Mouse (Mus musculus) forebrain, embryonic 16.5 days (tissue): ENCODE data around the gene Hdac1. TPM values are rescaled to one million over a fixed set of nuclear protein-coding genes. Genes with fewer than 3 reads are reported as not detected.

Source experiments
- ATAC-seq: fragments of 200-750 bp; cut with Nextera tagmentation; 2 replicates; pipeline ENCODE4 v1.8.0; 2017; ENCODE audit warnings: mild to moderate bottlenecking, moderate library complexity
- H3K27ac ChIP-seq: fragments of 300-500 bp; sonication (generic); 2 replicates; pipeline ENCODE4 v1.5.1; 2014; ENCODE audit warnings: low read length, control low read depth
- H3K27me3 ChIP-seq: fragments of 300-500 bp; sonication (generic); replicated peaks from 2 replicates; pipeline ENCODE4 v1.6.1; 2014; ENCODE audit warnings: low read length; ENCODE audit not compliant: control insufficient read depth, insufficient read depth
- H3K36me3 ChIP-seq: fragments of 300-500 bp; sonication (generic); 2 replicates; pipeline ENCODE4 v1.6.1; 2014; ENCODE audit not compliant: control insufficient read depth, insufficient read depth
- H3K4me1 ChIP-seq: fragments of 300-500 bp; sonication (generic); replicated peaks from 2 replicates; pipeline ENCODE4 v1.6.1; 2014; ENCODE audit warnings: low read length; ENCODE audit not compliant: control insufficient read depth, insufficient read depth
- H3K4me2 ChIP-seq: fragments of 300-500 bp; sonication (generic); 2 replicates; pipeline ENCODE4 v1.6.1; 2014; ENCODE audit warnings: mild to moderate bottlenecking, low read length, control low read depth
- H3K4me3 ChIP-seq: fragments of 300-500 bp; sonication (generic); replicated peaks from 2 replicates; pipeline ENCODE4 v1.5.1; 2014; ENCODE audit warnings: mild to moderate bottlenecking, low read length, control low read depth
- H3K9ac ChIP-seq: fragments of 300-500 bp; sonication (generic); replicated peaks from 2 replicates; pipeline ENCODE4 v1.6.1; 2014; ENCODE audit warnings: low read depth, low read length, control low read depth
- H3K9me3 ChIP-seq: fragments of 300-500 bp; sonication (generic); 2 replicates; pipeline ENCODE4 v1.6.1; 2016; ENCODE audit warnings: low read length; ENCODE audit not compliant: control insufficient read depth
- WGBS: fragments of 180-500 bp; shearing (Covaris S2); extraction: QIAGEN DNeasy Blood & Tissue Kit; methylation state at CpG from one replicate; pipeline ENCODE4 v1.1.7; 2014; 5-methylcytosine and 5-hydroxymethylcytosine counted together
- microRNA-seq: library from miRNA; unstranded; fragments of <30 nt; microRNA quantifications from one replicate; pipeline ENCODE4, GENCODE M21; 2017
- polyA plus RNA-seq: library from polyadenylated mRNA; unstranded; fragments of >200 nt; fragmentation: Nextera tagmentation; extraction: Ambion mirVana; gene quantifications from 2 replicates; pipeline ENCODE4 v1.2.1, GENCODE M21; 2015

The Hdac1 gene
- polyA plus RNA-seq, 1 experiment from 2014 or later = 113 TPM

DNA sequence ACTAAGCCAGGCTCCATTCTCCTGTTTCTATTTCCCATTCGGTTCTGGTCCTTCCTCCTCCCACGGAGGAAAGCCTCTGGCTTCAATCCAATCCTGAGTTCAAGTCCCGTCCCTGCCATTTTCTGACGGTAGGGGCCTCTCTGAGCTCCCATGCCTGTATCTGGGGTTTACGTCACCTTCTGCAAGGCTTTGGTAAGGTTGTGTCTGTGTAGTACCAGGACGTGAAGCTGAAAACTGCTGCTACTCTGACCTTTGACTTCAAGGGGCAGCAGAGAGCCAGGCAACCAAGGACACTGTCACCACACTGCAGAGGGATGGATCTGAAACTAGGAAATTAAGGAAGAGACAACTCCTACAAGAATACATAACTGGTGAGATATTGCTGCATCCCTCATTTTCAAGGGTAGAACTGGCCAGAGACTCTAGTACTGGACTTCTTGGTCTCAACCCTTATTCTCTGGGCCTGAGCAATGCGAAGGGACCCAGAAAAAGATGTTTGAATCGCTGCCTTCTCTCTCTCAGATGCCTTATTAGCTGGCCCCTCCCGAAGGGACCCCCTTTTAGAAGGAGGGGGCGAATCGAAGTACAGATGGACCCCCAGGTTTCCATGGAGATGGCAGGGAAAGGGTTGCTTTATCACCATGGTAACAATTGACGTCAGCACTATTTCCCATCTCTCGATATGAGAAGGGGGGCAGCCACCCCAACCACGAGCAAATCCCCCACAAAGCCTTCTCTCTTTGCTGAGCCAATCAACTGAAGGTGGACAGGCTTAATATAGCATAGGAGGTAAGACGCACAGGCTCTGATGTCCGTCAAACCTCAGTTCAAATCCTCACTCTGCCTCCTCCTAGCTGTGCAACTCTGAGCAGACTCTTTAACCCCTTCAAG is 46.6 kb downstream of the Hdac1 start:
- H3K27me3 ChIP-seq = peaks cover 8% of the 10 kb centered on the region
- 13% methylated on average over 16 of the region's 16 CpGs for WGBS
- H3K36me3 ChIP-seq = no peaks in the 10 kb centered on the region
- ATAC-seq = peak; percentile 67
- H3K4me1 ChIP-seq = peaks cover 26% of the 10 kb centered on the region
- H3K4me3 ChIP-seq = peak overlapping the region; percentile 20
- peak overlapping the region; percentile 48 for H3K4me2 ChIP-seq
- H3K27ac ChIP-seq = peak overlapping the region; percentile 78
- H3K9ac ChIP-seq = peak overlapping the region; percentile 49
- no peaks in the 10 kb centered on the region for H3K9me3 ChIP-seq

DNA sequence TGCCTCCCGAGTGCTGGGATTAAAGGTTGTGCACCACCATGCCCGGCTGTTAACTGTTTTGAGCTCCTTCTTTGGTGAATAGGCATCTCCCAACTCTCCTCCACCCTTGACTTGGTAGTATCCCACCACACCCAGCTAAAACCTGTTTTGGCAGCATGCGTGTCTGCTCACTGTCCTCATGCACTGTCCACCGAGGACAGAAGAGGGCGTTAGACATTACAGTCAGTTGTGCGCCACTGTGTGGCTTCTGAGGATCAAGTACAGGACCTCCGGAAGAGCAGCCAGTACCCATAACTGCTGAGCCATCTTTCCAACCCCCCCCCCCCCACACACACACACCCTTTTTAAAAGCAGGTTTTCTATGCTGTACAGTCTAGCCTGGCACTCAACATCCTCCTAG is 47.8 kb downstream of the Hdac1 start:
- no peak overlapping the region for H3K27ac ChIP-seq
- no peaks in the 10 kb centered on the region for H3K9me3 ChIP-seq
- no peak for ATAC-seq
- H3K36me3 ChIP-seq = no peaks in the 10 kb centered on the region
- H3K4me3 ChIP-seq = no peak overlapping the region
- WGBS = 68% methylated on average over 6 of the region's 7 CpGs
- peaks cover 27% of the 10 kb centered on the region for H3K4me1 ChIP-seq
- no peak overlapping the region for H3K9ac ChIP-seq
- H3K27me3 ChIP-seq = peaks cover 11% of the 10 kb centered on the region
- no peak overlapping the region for H3K4me2 ChIP-seq

- Histone ChIP-seq H3K4me3 (peak within 1 kb of the TSS; percentile 41), H3K4me2 (peak within 1 kb of the TSS; percentile 67), H3K9ac (peak within 1 kb of the TSS; percentile 54), H3K27ac (no peak within 1 kb of the TSS), H3K27me3 (peaks cover 11% of the 10 kb centered on the region), H3K9me3 (no peaks in the 10 kb centered on the region), H3K4me1 (peaks cover 18% of the 10 kb centered on the region), H3K36me3 (peaks cover 21% of the 10 kb centered on the region)
- ATAC-seq = no peak
- WGBS = 3% methylated on average over 70 of the region's 70 CpGs
Measured at GRCm38 (mm10) chr4:129490972-129491880, 51.3 kb downstream of the Hdac1 start, which contains the start of the genes Tssk3 and Fam229a. Gene Tssk3, minus strand, starts transcription at chr4:129491022. Gene Fam229a, plus strand, starts transcription at chr4:129491190.

DNA sequence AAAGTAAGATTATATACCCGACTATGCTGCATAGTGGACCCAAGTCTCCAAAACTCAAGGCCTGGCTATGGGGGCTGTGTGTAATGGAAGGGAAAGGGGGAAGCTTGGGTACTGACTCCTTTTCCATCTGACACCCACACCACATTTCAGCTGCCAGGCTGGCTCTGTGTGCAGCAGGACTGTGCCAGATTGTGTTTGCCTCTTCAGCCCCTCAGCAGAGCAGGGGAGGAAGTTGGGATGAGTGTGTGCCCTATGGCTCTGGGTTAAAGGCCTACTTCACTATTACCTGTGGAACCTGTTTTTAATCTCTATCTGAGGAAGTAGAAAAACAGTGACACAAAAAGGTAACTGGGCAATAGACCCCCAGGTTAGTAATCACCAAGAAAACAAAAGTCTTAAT is 61.4 kb downstream of the Hdac1 start:
- 91% methylated on average over 1 of the region's 1 CpGs for WGBS
- Histone ChIP-seq H3K9ac (no peak overlapping the region), H3K4me3 (no peak overlapping the region), H3K36me3 (peaks cover 32% of the 10 kb centered on the region), H3K4me2 (no peak overlapping the region), H3K9me3 (no peaks in the 10 kb centered on the region), H3K27me3 (no peaks in the 10 kb centered on the region), H3K4me1 (no peaks in the 10 kb centered on the region), H3K27ac (no peak overlapping the region)
- ATAC-seq = no peak

GRCm38 (mm10) chr4:129479863-129480262 is 62.6 kb downstream of the Hdac1 start:
- H3K4me2 ChIP-seq = no peak overlapping the region
- no peak overlapping the region for H3K9ac ChIP-seq
- no peaks in the 10 kb centered on the region for H3K27me3 ChIP-seq
- ATAC-seq = no peak
- no peaks in the 10 kb centered on the region for H3K4me1 ChIP-seq
- H3K27ac ChIP-seq = no peak overlapping the region
- H3K9me3 ChIP-seq = no peaks in the 10 kb centered on the region
- 89% methylated on average over 3 of the region's 3 CpGs for WGBS
- H3K4me3 ChIP-seq = no peak overlapping the region
- peaks cover 33% of the 10 kb centered on the region for H3K36me3 ChIP-seq

DNA sequence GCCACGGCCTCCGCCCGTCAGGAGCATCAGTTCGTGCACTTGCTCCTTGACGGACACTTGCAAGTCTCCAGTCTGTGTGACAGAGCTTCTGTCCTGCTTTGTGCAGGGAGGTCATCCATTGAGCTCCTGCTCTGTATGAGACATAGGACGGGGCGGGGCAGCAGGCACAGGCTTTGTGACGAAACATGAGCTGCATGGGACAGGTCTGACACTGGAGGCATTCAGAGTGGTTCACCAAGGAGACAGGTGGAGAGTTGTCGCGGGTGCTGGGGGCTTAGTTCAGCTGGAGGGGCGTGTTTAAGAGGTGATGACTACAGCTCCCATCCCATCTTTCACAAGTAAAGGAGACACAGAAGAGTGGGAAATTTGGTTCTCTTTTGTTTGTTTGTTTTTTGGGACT is 66.5 kb downstream of the Hdac1 start:
- no peaks in the 10 kb centered on the region for H3K27me3 ChIP-seq
- H3K4me2 ChIP-seq = no peak overlapping the region
- no peaks in the 10 kb centered on the region for H3K4me1 ChIP-seq
- H3K36me3 ChIP-seq = peaks cover 36% of the 10 kb centered on the region
- H3K9me3 ChIP-seq = no peaks in the 10 kb centered on the region
- H3K4me3 ChIP-seq = no peak overlapping the region
- no peak overlapping the region for H3K27ac ChIP-seq
- ATAC-seq = no peak
- 88% methylated on average over 11 of the region's 11 CpGs for WGBS
- H3K9ac ChIP-seq = no peak overlapping the region

Small RNA genes lying within 50 kb of the gene (microRNA-seq; reads per million reads assigned to microRNA genes)
- not detected for gene Mir8119

Other genes with a start within 250 kb of the Hdac1 start
- gene Rbbp4, start 207.3 kb downstream of the Hdac1 start, polyA plus RNA-seq = 388 and 437 TPM in 2 replicates
- 25.8 and 26.0 TPM in 2 replicates for gene Zbtb8os, start 207.0 kb downstream of the Hdac1 start, polyA plus RNA-seq
- gene Zbtb8a, start 164.6 kb downstream of the Hdac1 start, polyA plus RNA-seq = 17.8 and 18.6 TPM in 2 replicates
- 7.4 and 9.9 TPM in 2 replicates for gene Zbtb8b, start 101.9 kb downstream of the Hdac1 start, polyA plus RNA-seq
- gene Bsdc1, start 81.1 kb downstream of the Hdac1 start, polyA plus RNA-seq = 43.7 and 46.8 TPM in 2 replicates
- 0.51 and 0.76 TPM in 2 replicates for gene Tssk3, start 51.7 kb downstream of the Hdac1 start, polyA plus RNA-seq
- 0.39 TPM in 1 of 2 replicates, not detected in the other for gene Fam229a, start 51.5 kb downstream of the Hdac1 start, polyA plus RNA-seq
- 1,850 and 1,955 TPM in 2 replicates for gene Marcksl1, start 29.1 kb downstream of the Hdac1 start, polyA plus RNA-seq
- 7.6 and 11.1 TPM in 2 replicates for gene Lck, start 30.9 kb upstream of the Hdac1 start, polyA plus RNA-seq
- 0.24 and 0.27 TPM in 2 replicates for gene Fam167b, start 35.8 kb upstream of the Hdac1 start, polyA plus RNA-seq
- 216 and 220 TPM in 2 replicates for gene Eif3i, start 57.9 kb upstream of the Hdac1 start, polyA plus RNA-seq
- 139 and 164 TPM in 2 replicates for gene Tmem234, start 58.0 kb upstream of the Hdac1 start, polyA plus RNA-seq
- 2.6 and 4.0 TPM in 2 replicates for gene Dcdc2b, start 71.5 kb upstream of the Hdac1 start, polyA plus RNA-seq
- 30.7 and 37.0 TPM in 2 replicates for gene Iqcc, start 76.4 kb upstream of the Hdac1 start, polyA plus RNA-seq
- 109 and 133 TPM in 2 replicates for gene Ccdc28b, start 81.2 kb upstream of the Hdac1 start, polyA plus RNA-seq
- gene Txlna, start 98.4 kb upstream of the Hdac1 start, polyA plus RNA-seq = 68.1 and 72.8 TPM in 2 replicates
- 16.4 and 17.9 TPM in 2 replicates for gene Kpna6, start 130.1 kb upstream of the Hdac1 start, polyA plus RNA-seq
- 16.1 and 25.0 TPM in 2 replicates for gene Tmem39b, start 154.1 kb upstream of the Hdac1 start, polyA plus RNA-seq
- gene Khdrbs1, start 199.6 kb upstream of the Hdac1 start, polyA plus RNA-seq = 160 and 179 TPM in 2 replicates